In genomic region chr1:164457531-164458244, GRCm38 (mm10) we compare ENCODE assay signal across 8 mouse cellular contexts. TPM values are rescaled to one million over a fixed set of nuclear protein-coding genes. Genes with fewer than 3 reads are reported as not detected.
DNase-seq lines count a peak whose midpoint lies in the region; ATAC-seq and TF ChIP-seq lines count a peak whose summit lies in the region.

No protein-coding gene starts in this region.

- peak overlapping the region; percentile 53 for H3K4me3 ChIP-seq in neural tube, embryonic 11.5 days (ENCODE audit: low read depth, low read length)
- peak overlapping the region; percentile 85 for H3K4me3 ChIP-seq in intestine, postnatal 0 days (ENCODE audit: low read depth, low read length)
- peak overlapping the region; percentile 73 for H3K4me3 ChIP-seq in small intestine, adult 2 months (ENCODE audit: low read depth, low read length)

- no peak for TF ChIP-seq POLR2A in small intestine, adult 2 months (IDR thresholded peaks at IDR 0.05; ENCODE audit: low read depth, low read length)

- peak; percentile 82 for DNase-seq in neural tube, embryonic 11.5 days (ENCODE audit: low spot score)
- no peak for DNase-seq in neural tube, embryonic 10.5 days (ENCODE audit: extremely low spot score, low spot score)
- DNase-seq in brain, adult 2 months (ENCODE audit: low read depth, low spot score), result peak; percentile 88
- peak; percentile 29 to 42 for DNase-seq in gastrocnemius, postnatal 36 days
- DNase-seq in lung, postnatal 14 days, result peak; percentile 69
- no peak for DNase-seq in layer of hippocampus, adult 9-10 months (ENCODE audit: low spot score)

- peak overlapping the region; percentile 82 for H3K27ac ChIP-seq in neural tube, embryonic 11.5 days (ENCODE audit: low read depth, low read length)
- H3K27ac ChIP-seq in intestine, postnatal 0 days (ENCODE audit: low read depth, low read length), result peak overlapping the region; percentile 93
- H3K27ac ChIP-seq in small intestine, adult 2 months (ENCODE audit: insufficient read depth, low read depth, low read length), result peak overlapping the region; percentile 92

- H3K4me1 ChIP-seq in neural tube, embryonic 11.5 days (ENCODE audit: control insufficient read depth, insufficient read depth, low read length), result no peaks in the 10 kb centered on the region
- peaks cover 11% of the 10 kb centered on the region for H3K4me1 ChIP-seq in intestine, postnatal 0 days (replicated peaks; ENCODE audit: control insufficient read depth, insufficient read depth, low read length)
- H3K4me1 ChIP-seq in small intestine, adult 2 months (ENCODE audit: control insufficient read depth, insufficient read depth, insufficient read length, low read length), result peaks cover 12% of the 10 kb centered on the region

- no peaks in the 10 kb centered on the region for H3K36me3 ChIP-seq in neural tube, embryonic 11.5 days (ENCODE audit: control insufficient read depth, insufficient read depth, low read length)
- H3K36me3 ChIP-seq in intestine, postnatal 0 days (ENCODE audit: control insufficient read depth, insufficient read depth), result peaks cover 15% of the 10 kb centered on the region
- peaks cover 38% of the 10 kb centered on the region for H3K36me3 ChIP-seq in small intestine, adult 2 months (ENCODE audit: control insufficient read depth, insufficient read depth, low read length)

- peak overlapping the region; percentile 75 for H3K4me2 ChIP-seq in neural tube, embryonic 11.5 days (ENCODE audit: low read depth)
- H3K4me2 ChIP-seq in intestine, postnatal 0 days (replicated peaks; ENCODE audit: low read depth), result peak overlapping the region; percentile 72

- under 1% methylated on average over 50 of the region's 76 CpGs for WGBS in neural tube, embryonic 11.5 days
- under 1% methylated on average over 72 of the region's 76 CpGs for WGBS in intestine, postnatal 0 days
- WGBS in small intestine, adult 2 months, result under 1% methylated on average over 64 of the region's 76 CpGs

- TF ChIP-seq CTCF in intestine, postnatal 0 days (IDR thresholded peaks at IDR 0.05; ENCODE audit: low read depth), result no peak
- no peak for TF ChIP-seq CTCF in small intestine, adult 2 months (IDR thresholded peaks at IDR 0.05; ENCODE audit: extremely low read depth, insufficient read length, insufficient replicate concordance, low read depth, low read length)

- no peaks in the 10 kb centered on the region for H3K9me3 ChIP-seq in neural tube, embryonic 11.5 days (ENCODE audit: control insufficient read depth, low read length)
- H3K9me3 ChIP-seq in intestine, postnatal 0 days (ENCODE audit: control insufficient read depth), result no peaks in the 10 kb centered on the region

- intact Hi-C loops in gastrocnemius, postnatal 36 days (cut with DNase I), result no loop called here

- peak overlapping the region; percentile 68 for H3K9ac ChIP-seq in neural tube, embryonic 11.5 days (ENCODE audit: low read length)
- peak overlapping the region; percentile 96 for H3K9ac ChIP-seq in intestine, postnatal 0 days (ENCODE audit: low read depth, low read length)

- ATAC-seq in neural tube, embryonic 11.5 days (ENCODE audit: insufficient read depth, low FRiP score, low TSS enrichment), result peak; percentile 75
- ATAC-seq in intestine, postnatal 0 days, result peak; percentile 11

- 0 out of 2 replicates have a peak, but pooled peaks cover 3% of the 10 kb centered on the region for H3K27me3 ChIP-seq in neural tube, embryonic 11.5 days (ENCODE audit: control insufficient read depth, insufficient read depth, low read length)
- H3K27me3 ChIP-seq in intestine, postnatal 0 days (replicated peaks; ENCODE audit: control insufficient read depth, insufficient read depth, low read length), result no peaks in the 10 kb centered on the region
- H3K27me3 ChIP-seq in small intestine, adult 2 months (ENCODE audit: control insufficient read depth, insufficient read depth, low read length), result no peaks in the 10 kb centered on the region

RNA-seq across cellular contexts. Expression of gene Atp1b1, which starts 0.5 kb away (rescaled TPM):
- 24.2 and 24.5 TPM in 2 replicates for polyA plus RNA-seq in neural tube, embryonic 11.5 days (2014; fragmentation: Nextera tagmentation; extraction: Ambion mirVana)
- 100 to 1,000 TPM; 131 to 188 TPM for total RNA-seq in gastrocnemius, postnatal 36 days (2021)
- polyA plus RNA-seq in intestine, postnatal 0 days (2015; fragmentation: Nextera tagmentation; extraction: Ambion mirVana), result 227 and 233 TPM in 2 replicates
- polyA plus RNA-seq in small intestine, adult 2 months (2012; rRNA removed), result 204 and 369 TPM in 2 replicates

Comparison
In these comparisons a context has a peak if more than half of its experiments do, and no peak if none do; other contexts are left out.
1. DNase-seq: peak in neural tube, embryonic 11.5 days (single experiment), brain, adult 2 months (single experiment), gastrocnemius, postnatal 36 days (2 of 2) and lung, postnatal 14 days (single experiment); none in neural tube, embryonic 10.5 days (single experiment) and layer of hippocampus, adult 9-10 months (single experiment).
2. Peak in every context shown above with its lines, with median percentiles within 50 percentile points of each other: H3K27ac ChIP-seq and H3K4me3 ChIP-seq.